Mouse (Mus musculus) liver, postnatal 0 days (tissue): Measurements from ENCODE around the gene Zfp984. TPM values are rescaled to one million over a fixed set of nuclear protein-coding genes. Genes with fewer than 3 reads are reported as not detected.
A peak's percentile ranks its signal among the peaks of the same experiment; 100 is the strongest.
"Not testable (repeated sequence)": the region's sequence is repeated elsewhere in the genome, so short reads cannot be mapped to it uniquely, and the experiment has no call there.

Experiments used
- ATAC-seq: fragments of 200-750 bp; cut with Nextera tagmentation; 2 replicates; pipeline ENCODE4 v1.8.0; 2017; ENCODE audit warnings: mild to moderate bottlenecking, moderate library complexity
- DNase-seq: peaks from one replicate; pipeline ENCODE4 v3.0.0-alpha.2; 2016
- H3K27ac ChIP-seq: fragments of 300-500 bp; sonication (generic); 2 replicates; pipeline ENCODE4 v1.5.1; 2014; ENCODE audit warnings: antibody characterized with exemption, moderate library complexity, mild to moderate bottlenecking, low read depth
- H3K27me3 ChIP-seq: fragments of 300-500 bp; sonication (generic); 2 replicates; pipeline ENCODE4 v1.6.1; 2014; ENCODE audit warnings: low read length, control low read depth, mixed read lengths; ENCODE audit not compliant: insufficient read depth
- H3K36me3 ChIP-seq: fragments of 300-500 bp; sonication (generic); replicated peaks from 2 replicates; pipeline ENCODE4 v1.6.1; 2014; ENCODE audit warnings: mild to moderate bottlenecking, control low read depth, low read length, moderate library complexity, mixed read lengths; ENCODE audit not compliant: insufficient read depth
- H3K4me1 ChIP-seq: fragments of 300-500 bp; sonication (generic); 2 replicates; pipeline ENCODE4 v1.6.1; 2014; ENCODE audit warnings: antibody characterized with exemption, mild to moderate bottlenecking, control low read depth; ENCODE audit not compliant: insufficient read depth
- H3K4me2 ChIP-seq: fragments of 300-500 bp; sonication (generic); 2 replicates; pipeline ENCODE4 v1.6.1; 2014; ENCODE audit warnings: low read depth, mild to moderate bottlenecking, low read length, moderate library complexity, mixed read lengths
- H3K4me3 ChIP-seq: fragments of 300-500 bp; sonication (generic); 2 replicates; pipeline ENCODE4 v1.5.1; 2014; ENCODE audit warnings: low read depth, low read length
- H3K9ac ChIP-seq: fragments of 300-500 bp; sonication (generic); replicated peaks from 2 replicates; pipeline ENCODE4 v1.6.1; 2014; ENCODE audit warnings: mild to moderate bottlenecking, moderate library complexity
- H3K9me3 ChIP-seq: fragments of 300-500 bp; sonication (generic); 2 replicates; pipeline ENCODE4 v1.6.1; 2016; ENCODE audit warnings: mild to moderate bottlenecking, control low read depth, low read length, mixed read lengths
- CTCF ChIP-seq: sonication (generic); IDR thresholded peaks from 2 replicates; pipeline ENCODE4 v1.5.1; 2016; ENCODE audit warnings: antibody characterized with exemption, low read depth
- EP300 ChIP-seq: IDR thresholded peaks from 2 replicates; pipeline ENCODE4 v1.6.1; 2016; ENCODE audit warnings: antibody characterized with exemption, low read depth, mild to moderate bottlenecking
- WGBS: fragments of 180-500 bp; shearing (Covaris S2); extraction: QIAGEN DNeasy Blood & Tissue Kit; methylation state at CpG from one replicate; pipeline ENCODE4 v1.1.7; 2014; ENCODE audit not compliant: insufficient replicate concordance; 5-methylcytosine and 5-hydroxymethylcytosine counted together
- polyA plus RNA-seq: library from polyadenylated mRNA; unstranded; fragments of >200 nt; fragmentation: Nextera tagmentation; extraction: Ambion mirVana; gene quantifications from 2 replicates; pipeline ENCODE4 v1.2.1, GENCODE M21; 2015

Gene Zfp984
- polyA plus RNA-seq = 2.5 and 2.8 TPM in 2 replicates

GRCm38 (mm10) chr4:147809292-147809965 is at the start of gene Zfp984:
TSS of gene Zfp984 (minus strand) at chr4:147809788.
- peak; percentile 77 for ATAC-seq
- 10% methylated on average over 15 of the region's 15 CpGs for WGBS
- H3K27ac ChIP-seq = peak within 1 kb of the TSS; percentile 89
- not testable (repeated sequence) for H3K27me3 ChIP-seq, H3K36me3 ChIP-seq, H3K4me1 ChIP-seq, H3K9me3 ChIP-seq
- H3K9ac ChIP-seq = peak within 1 kb of the TSS; percentile 67
- H3K4me2 ChIP-seq = peak within 1 kb of the TSS; percentile 59
- peak; percentile 71 for DNase-seq
- H3K4me3 ChIP-seq = peak within 1 kb of the TSS; percentile 46

GRCm38 (mm10) chr4:147850776-147851175 is 41.2 kb upstream of the Zfp984 start:
- DNase-seq (no peak), ATAC-seq (no peak)
- Histone ChIP-seq H3K36me3 (no peaks in the 10 kb centered on the region), H3K27ac (no peak overlapping the region), H3K4me2 (no peak overlapping the region), H3K27me3 (no peaks in the 10 kb centered on the region), H3K4me1 (peaks cover 14% of the 10 kb centered on the region), H3K9me3 (no peaks in the 10 kb centered on the region), H3K9ac (no peak overlapping the region), H3K4me3 (no peak overlapping the region)
- TF ChIP-seq EP300 (no peak), CTCF (no peak)
- 80% methylated on average over 2 of the region's 2 CpGs for WGBS

GRCm38 (mm10) chr4:147848584-147848991 is 39.0 kb upstream of the Zfp984 start:
- H3K27me3 ChIP-seq = no peaks in the 10 kb centered on the region
- H3K4me1 ChIP-seq = peaks cover 14% of the 10 kb centered on the region
- H3K27ac ChIP-seq = peak overlapping the region; percentile 70
- H3K9me3 ChIP-seq = no peaks in the 10 kb centered on the region
- H3K9ac ChIP-seq = peak overlapping the region; percentile 80
- 4% methylated on average over 4 of the region's 4 CpGs for WGBS
- peak overlapping the region; percentile 86 for H3K4me2 ChIP-seq
- H3K4me3 ChIP-seq = peak overlapping the region; percentile 94
- ATAC-seq (peak; percentile 74), DNase-seq (no peak)
- TF ChIP-seq CTCF = no peak
- TF ChIP-seq EP300 = peak; percentile 24; the same call in 1 of the 2 replicates
- no peaks in the 10 kb centered on the region; the same call in 1 of the 2 replicates for H3K36me3 ChIP-seq

GRCm38 (mm10) chr4:147847614-147848583 is 38.3 kb upstream of the Zfp984 start, which contains the start of gene Zfp933:
TSS of gene Zfp933 (minus strand) at chr4:147848366.
- peaks cover under 1% of the 10 kb centered on the region; the same call in 1 of the 2 replicates for H3K36me3 ChIP-seq
- peak within 1 kb of the TSS; percentile 86 for H3K4me2 ChIP-seq
- TF ChIP-seq CTCF (no peak), EP300 (peak; percentile 69; the same call in 1 of the 2 replicates)
- 3% methylated on average over 23 of the region's 23 CpGs for WGBS
- peaks cover 14% of the 10 kb centered on the region for H3K4me1 ChIP-seq
- peak within 1 kb of the TSS; percentile 94 for H3K4me3 ChIP-seq
- peak within 1 kb of the TSS; percentile 70 for H3K27ac ChIP-seq
- peaks cover 1% of the 10 kb centered on the region; the same call in 1 of the 2 replicates for H3K9me3 ChIP-seq
- peak within 1 kb of the TSS; percentile 80 for H3K9ac ChIP-seq
- no peaks in the 10 kb centered on the region for H3K27me3 ChIP-seq
- ATAC-seq (peak; percentile 95), DNase-seq (peak; percentile 45)

- Histone ChIP-seq H3K27me3 (no peaks in the 10 kb centered on the region), H3K27ac (no peak overlapping the region), H3K4me3 (no peak overlapping the region), H3K4me1 (peaks cover 4% of the 10 kb centered on the region), H3K9me3 (peaks cover 9% of the 10 kb centered on the region; the same call in 1 of the 2 replicates), H3K36me3 (peaks cover 7% of the 10 kb centered on the region; the same call in 1 of the 2 replicates), H3K9ac (no peak overlapping the region), H3K4me2 (no peak overlapping the region)
- WGBS = 90% methylated on average over 3 of the region's 3 CpGs
- ATAC-seq (no peak), DNase-seq (no peak)
- TF ChIP-seq CTCF = no peak
- TF ChIP-seq EP300 = no peak
These were observed 33.3 kb upstream of the Zfp984 start for GRCm38 (mm10) chr4:147842871-147843270.

GRCm38 (mm10) chr4:147839282-147839681 is 29.7 kb upstream of the Zfp984 start:
- not testable (repeated sequence) for DNase-seq, H3K27ac ChIP-seq

More at GRCm38 (mm10) chr4:147839282-147839681, 29.7 kb upstream of the Zfp984 start:
- 95% methylated on average over 6 of the region's 26 CpGs for WGBS
- not testable (repeated sequence) for H3K9ac ChIP-seq, H3K4me2 ChIP-seq, H3K27me3 ChIP-seq, H3K9me3 ChIP-seq, ATAC-seq, H3K4me3 ChIP-seq, H3K4me1 ChIP-seq, H3K36me3 ChIP-seq
